Mouse (Mus musculus) right cerebral cortex, postnatal 14 days (tissue): ENCODE measurements at regions not wholly inside any gene's neighbourhood (a gene's known extent, or its start where the extent isn't known, plus 50 kb on each side); places are given as distances from the start of the nearest gene placed in this dataset.
A peak's percentile ranks its signal among the peaks of the same experiment; 100 is the strongest.

Experiments used
- DNase-seq: peaks from one replicate; pipeline ENCODE4 v3.0.0; 2022

GRCm38 (mm10) chr4:54837326-54837725 lies 107.5 kb upstream of the Zfp462 start:
- DNase-seq, result peak; percentile 20

GRCm38 (mm10) chr4:54838111-54838510 lies 106.7 kb upstream of the Zfp462 start:
- no peak for DNase-seq

GRCm38 (mm10) chr4:54838794-54839193 lies 106.1 kb upstream of the Zfp462 start:
- no peak for DNase-seq

DNA sequence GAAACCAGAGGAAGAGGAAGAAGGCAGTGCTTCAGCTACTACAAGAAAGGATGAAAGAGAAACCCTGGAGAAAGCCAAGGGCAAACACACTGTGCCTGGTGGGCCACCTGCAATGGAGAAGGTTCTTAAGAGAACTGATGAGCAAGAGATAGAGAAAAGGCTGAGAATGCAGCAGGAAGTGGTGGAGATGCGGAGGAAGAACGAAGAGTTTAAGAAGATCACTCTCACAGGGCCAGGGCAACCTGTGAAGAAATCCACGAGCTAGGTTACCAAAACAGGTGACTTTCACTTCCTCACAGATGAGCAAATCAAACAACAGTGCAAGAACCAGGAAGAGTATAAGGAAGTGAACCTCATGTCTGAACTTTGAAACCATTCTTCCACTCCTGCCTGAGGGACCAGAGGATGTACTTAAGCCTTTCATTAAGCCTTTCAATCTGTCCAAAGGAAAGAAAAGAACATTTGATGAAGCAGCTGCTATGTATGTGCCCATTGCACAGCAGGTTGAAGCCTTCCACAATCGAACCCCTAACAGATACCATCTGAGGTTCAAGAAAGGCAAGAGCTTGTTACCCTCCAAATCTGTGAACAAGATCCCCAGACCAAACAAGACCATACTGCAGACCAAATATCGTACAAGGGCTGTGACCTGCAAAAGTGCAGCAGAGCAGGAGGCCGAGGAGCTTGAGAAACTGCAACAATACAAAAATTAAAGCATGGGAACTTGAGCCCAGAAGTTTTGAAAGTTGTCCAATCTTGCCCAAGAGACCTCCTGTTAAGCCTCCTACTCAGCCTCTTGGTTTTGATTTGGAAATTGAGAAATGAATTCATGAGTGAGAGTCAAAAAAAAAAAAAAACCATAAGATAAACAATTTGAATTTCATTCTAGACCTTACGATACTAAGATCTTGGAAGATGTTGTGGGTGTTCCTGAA lies 91.6 kb upstream of the Zfp462 start:
- DNase-seq, result no peak

DNA sequence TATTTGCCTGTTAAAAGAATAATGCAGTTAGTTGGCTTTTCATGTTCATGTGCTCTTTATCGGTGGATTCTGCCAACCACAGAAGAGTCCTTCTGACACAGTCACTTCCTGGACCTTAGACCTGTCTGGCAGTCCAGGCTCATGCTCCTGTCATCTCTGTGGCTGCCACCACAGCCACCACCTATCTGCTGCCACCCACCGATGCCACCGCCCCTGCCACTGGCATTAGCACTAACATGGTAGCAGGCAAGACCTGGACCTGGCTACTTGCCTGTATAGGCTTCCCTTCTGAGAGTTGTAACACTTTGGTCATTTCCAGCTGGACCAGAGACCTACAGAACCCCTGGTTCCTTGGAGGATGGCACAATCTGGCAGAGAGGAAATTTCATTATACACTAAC lies 86.2 kb upstream of the Zfp462 start:
- no peak for DNase-seq

- DNase-seq, result no peak
These were observed 78.8 kb upstream of the Zfp462 start for GRCm38 (mm10) chr4:54866062-54866461.

- DNase-seq, result no peak
These were observed 70.6 kb upstream of the Zfp462 start for GRCm38 (mm10) chr4:54874136-54874827.

DNA sequence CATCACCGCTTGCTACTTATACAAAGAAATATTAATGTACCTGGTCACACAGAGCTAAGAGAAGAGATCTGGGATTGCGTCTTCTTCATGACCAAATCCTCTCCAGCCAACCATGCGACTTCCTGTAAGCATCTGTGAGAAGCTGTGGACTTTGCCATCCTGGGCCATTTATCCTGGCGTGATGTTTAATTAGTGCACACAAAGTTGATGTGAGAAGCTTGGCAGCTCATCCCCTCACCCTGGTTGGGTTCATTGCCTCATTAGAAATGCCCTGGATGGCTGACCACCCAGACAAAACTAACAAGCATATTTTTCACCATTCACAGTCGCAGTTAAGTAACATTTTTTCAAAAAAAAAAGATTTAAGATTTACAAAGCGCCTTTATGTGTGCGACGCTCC lies 69.3 kb upstream of the Zfp462 start:
- DNase-seq, result no peak

DNA sequence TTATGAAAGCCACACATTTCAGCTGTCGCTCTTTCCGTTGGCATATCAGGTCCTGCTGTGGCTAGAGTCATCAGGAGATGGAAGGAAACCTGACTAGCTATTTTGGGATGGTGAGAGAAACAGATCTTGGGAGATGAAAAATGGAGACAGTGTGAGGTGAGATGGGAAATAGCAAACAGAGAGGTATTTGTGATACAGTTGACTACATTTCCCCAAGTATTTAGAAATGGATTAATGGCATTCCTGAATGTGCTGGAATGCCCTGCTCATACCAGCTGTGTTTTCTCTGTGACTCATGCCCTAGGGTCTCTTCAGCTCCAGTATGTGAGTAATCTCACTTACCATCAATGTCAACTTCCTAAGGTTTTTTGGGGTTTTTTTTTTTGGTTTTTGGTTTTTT lies 67.5 kb upstream of the Zfp462 start:
- no peak for DNase-seq

- DNase-seq, result no peak
These were observed 66.3 kb upstream of the Zfp462 start for GRCm38 (mm10) chr4:54878531-54878930.

- DNase-seq, result no peak
These were observed 51.6 kb upstream of the Zfp462 start for GRCm38 (mm10) chr4:54893288-54893687.
